ENCODE assay signal across 16 mouse cellular contexts in genomic region chr4:44281597-44282265, GRCm38 (mm10). TPM values are rescaled to one million over a fixed set of nuclear protein-coding genes. Genes with fewer than 3 reads are reported as not detected.
DNase-seq lines count a peak whose midpoint lies in the region; ATAC-seq lines count a peak whose summit lies in the region.
"Had no signal": no experiment of that assay in that cellular context is flagged by ENCODE, and none has a peak within 500 bp of the region (broad histone marks: within the 10 kb centered on the region; RNA-seq: fewer than 3 reads in every experiment).

No protein-coding gene starts in this region.

- DNase-seq in adrenal gland, postnatal 14 days: peak; percentile 13
- no peak for DNase-seq in adrenal gland, adult 8-10 months
- DNase-seq in 3T3-L1 (ENCODE audit: low read depth, low spot score): peak; percentile 96
- DNase-seq in adrenal gland, postnatal 25 days: peak; percentile 9
- DNase-seq in embryo, embryonic 10 days (ENCODE audit: low spot score): no peak
- no peak for DNase-seq in retina, postnatal 1 day
- DNase-seq in left cerebral cortex, postnatal 14 days (ENCODE audit: low spot score in 2 of 2): no peak
- DNase-seq: cerebellum, adult 8-10 months; gastrocnemius, postnatal 10 days; heart, postnatal 14 days; kidney, adult 11 months; kidney, postnatal 14 days; layer of hippocampus, adult 9-11 months; midbrain, embryonic 14.5 days; right cerebral cortex, postnatal 14 days had no signal

- ATAC-seq in megakaryocyte progenitor cell, adult 5-6 weeks (replicated peaks; ENCODE audit: poor library complexity): peak; percentile 31; the same call in 1 of the 2 replicates

- intact Hi-C loops in left cerebral cortex, postnatal 14 days (cut with DNase I): no loop called here

RNA-seq across cellular contexts. Expression of gene Melk, which starts 18.9 kb away (rescaled TPM):
- total RNA-seq in adrenal gland, postnatal 14 days (2021): 4.8 and 5.1 TPM in 2 replicates
- 1 to 10 TPM in 2 of 4 experiments, under 1 TPM in 2; 0.35 to 1.5 (median 0.81) TPM for total RNA-seq in adrenal gland, adult 8-10 months (2022)
- total RNA-seq in adrenal gland, postnatal 25 days (2021): 3.2 and 5.7 TPM in 2 replicates
- total RNA-seq in megakaryocyte progenitor cell, adult 5-6 weeks (2015): 17.4 and 18.9 TPM in 2 replicates
- 22.3 and 25.2 TPM in 2 replicates for total RNA-seq in megakaryocyte progenitor cell, adult 5-6 weeks (2017)
- under 1 TPM; 0.64 to 0.82 TPM for total RNA-seq in left cerebral cortex, postnatal 14 days (2021)

RNA-seq across cellular contexts. Expression of gene Rnf38, which starts 48.1 kb away (rescaled TPM):
- total RNA-seq in adrenal gland, postnatal 14 days (2021): 47.1 and 50.3 TPM in 2 replicates
- total RNA-seq in adrenal gland, adult 8-10 months (2022): 10 to 100 TPM; 34.0 to 51.1 (median 40.4) TPM
- 44.5 and 49.6 TPM in 2 replicates for total RNA-seq in adrenal gland, postnatal 25 days (2021)
- total RNA-seq in megakaryocyte progenitor cell, adult 5-6 weeks (2015): 117 and 142 TPM in 2 replicates
- total RNA-seq in megakaryocyte progenitor cell, adult 5-6 weeks (2017): 34.8 and 47.5 TPM in 2 replicates
- total RNA-seq in left cerebral cortex, postnatal 14 days (2021): 10 to 100 TPM; 68.3 to 72.3 TPM

Comparison
In these comparisons a context has a peak if more than half of its experiments do, and no peak if none do; other contexts are left out.
1. DNase-seq: peak in adrenal gland, postnatal 14 days (single experiment), 3T3-L1 (single experiment) and adrenal gland, postnatal 25 days (single experiment); none in adrenal gland, adult 8-10 months (single experiment), embryo, embryonic 10 days (single experiment), retina, postnatal 1 day (single experiment) and left cerebral cortex, postnatal 14 days (0 of 2).